Mouse (Mus musculus): ENCODE measurements around the gene Hirip3. TPM values are rescaled to one million over a fixed set of nuclear protein-coding genes. Genes with fewer than 3 reads are reported as not detected.
A peak's percentile ranks its signal among the peaks of the same experiment; 100 is the strongest.

Gene Hirip3
- polyA plus RNA-seq, 1 experiment from 2014 or later, result 24.4 TPM

DNA sequence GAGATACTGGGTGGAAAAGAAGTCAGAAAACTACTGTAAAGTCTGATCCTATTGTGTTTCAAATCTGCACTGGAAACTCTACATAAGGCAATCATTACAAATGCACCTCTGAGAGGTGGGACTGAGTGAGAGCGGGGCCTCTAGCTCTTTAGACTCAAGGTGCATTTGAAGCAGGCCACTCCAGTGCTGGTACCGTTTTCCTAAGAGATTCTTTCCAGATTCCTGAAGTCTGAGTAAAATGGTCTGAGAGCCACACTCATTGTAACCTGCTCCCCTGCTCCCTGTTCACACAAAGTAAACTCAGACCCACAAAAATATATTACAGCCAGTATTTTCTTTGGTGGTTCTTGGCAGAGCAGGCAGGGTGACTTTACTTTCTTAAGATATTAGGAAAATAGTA lies 5.8 kb downstream of the Hirip3 start:
- Histone ChIP-seq H3K9me3 (replicated peaks; ENCODE audit: control insufficient read depth, low read length) (no peaks in the 10 kb centered on the region), H3K27ac (ENCODE audit: low read length) (no peak overlapping the region), H3K27me3 (ENCODE audit: control insufficient read depth, insufficient read depth, low read length) (no peaks in the 10 kb centered on the region), H3K4me1 (ENCODE audit: control insufficient read depth, insufficient read depth, low read length) (peaks cover 19% of the 10 kb centered on the region; the same call in 1 of the 2 replicates), H3K9ac (ENCODE audit: low read length) (no peak overlapping the region), H3K4me2 (ENCODE audit: low read depth, low read length) (no peak overlapping the region), H3K36me3 (ENCODE audit: control insufficient read depth, insufficient read depth, low read length) (peaks cover 36% of the 10 kb centered on the region), H3K4me3 (replicated peaks; ENCODE audit: low read length) (no peak overlapping the region)
- ATAC-seq (ENCODE audit: insufficient read depth, low FRiP score), result no peak
- WGBS, result 88% methylated on average over 2 of the region's 2 CpGs

DNA sequence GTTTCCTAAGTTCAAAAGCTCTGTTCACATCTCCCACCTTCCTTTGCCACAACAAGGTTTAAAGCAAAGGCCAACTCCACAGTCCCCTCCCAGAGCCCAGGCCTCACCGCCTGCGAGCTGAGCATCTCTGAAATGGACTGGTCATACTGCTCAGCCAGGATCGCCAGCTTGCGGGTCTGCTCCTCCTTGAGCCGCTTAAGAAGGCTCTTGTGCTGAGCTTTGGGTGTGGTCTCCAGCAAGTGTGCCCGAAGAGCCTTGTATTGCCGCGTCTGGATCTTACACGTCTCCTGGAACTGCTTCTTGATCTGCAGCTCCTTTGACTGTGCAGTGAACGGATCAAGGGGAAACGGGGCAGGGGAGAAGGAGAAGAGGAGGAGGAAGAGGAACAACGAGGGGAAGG lies 6.2 kb downstream of the Hirip3 start:
- peaks cover 40% of the 10 kb centered on the region for H3K36me3 ChIP-seq (ENCODE audit: control insufficient read depth, insufficient read depth, low read length)
- 80% methylated on average over 12 of the region's 12 CpGs for WGBS
- H3K27me3 ChIP-seq (ENCODE audit: control insufficient read depth, insufficient read depth, low read length), result no peaks in the 10 kb centered on the region
- H3K27ac ChIP-seq (ENCODE audit: low read length), result no peak overlapping the region
- H3K4me2 ChIP-seq (ENCODE audit: low read depth, low read length), result no peak overlapping the region
- no peak overlapping the region for H3K9ac ChIP-seq (ENCODE audit: low read length)
- no peaks in the 10 kb centered on the region for H3K9me3 ChIP-seq (replicated peaks; ENCODE audit: control insufficient read depth, low read length)
- no peak for ATAC-seq (ENCODE audit: insufficient read depth, low FRiP score)
- no peak overlapping the region for H3K4me3 ChIP-seq (replicated peaks; ENCODE audit: low read length)
- peaks cover 15% of the 10 kb centered on the region; the same call in 1 of the 2 replicates for H3K4me1 ChIP-seq (ENCODE audit: control insufficient read depth, insufficient read depth, low read length)

DNA sequence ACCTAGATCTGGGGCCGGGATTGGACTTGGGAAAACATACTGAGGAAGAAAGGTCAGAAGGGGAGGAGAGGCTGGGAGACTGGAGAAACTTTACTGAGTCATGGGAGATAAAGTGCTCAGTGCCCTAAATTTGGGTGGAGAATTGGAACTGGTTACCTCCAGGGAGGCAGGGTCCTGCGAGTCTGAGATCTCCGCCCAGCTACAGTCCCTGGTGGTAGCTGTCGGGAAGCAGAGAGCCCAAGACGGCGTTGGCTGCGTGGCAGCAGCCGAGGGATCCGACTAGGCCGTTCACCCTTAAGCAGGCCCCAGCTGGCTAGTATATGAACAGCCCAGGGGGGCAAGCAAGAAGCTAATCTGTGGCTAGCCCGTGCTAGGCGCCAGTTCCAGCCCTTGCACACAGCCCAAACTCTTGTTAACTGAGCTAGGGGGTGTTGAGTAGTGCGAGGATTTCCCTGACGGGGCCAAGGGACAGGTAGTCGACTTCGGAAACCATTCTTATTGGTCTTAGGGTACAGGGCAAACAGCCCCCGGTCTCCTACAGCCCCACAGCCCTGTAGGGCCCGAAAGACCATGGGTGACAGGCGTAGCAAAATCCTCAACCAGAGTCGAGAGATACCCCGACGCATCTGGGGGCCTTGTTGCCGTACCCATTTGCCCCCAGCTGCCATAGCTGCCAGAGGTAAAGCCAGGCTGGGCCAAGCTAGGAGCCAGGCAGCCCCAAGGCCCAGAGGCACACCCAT lies 8.2 kb downstream of the Hirip3 start:
- peaks cover 48% of the 10 kb centered on the region for H3K36me3 ChIP-seq (ENCODE audit: control insufficient read depth, insufficient read depth, low read length)
- no peak overlapping the region for H3K4me3 ChIP-seq (replicated peaks; ENCODE audit: low read length)
- no peak for ATAC-seq (ENCODE audit: insufficient read depth, low FRiP score)
- H3K4me1 ChIP-seq (ENCODE audit: control insufficient read depth, insufficient read depth, low read length), result no peaks in the 10 kb centered on the region
- no peak overlapping the region for H3K9ac ChIP-seq (ENCODE audit: low read length)
- WGBS, result 91% methylated on average over 23 of the region's 23 CpGs
- no peaks in the 10 kb centered on the region for H3K9me3 ChIP-seq (replicated peaks; ENCODE audit: control insufficient read depth, low read length)
- H3K27ac ChIP-seq (ENCODE audit: low read length), result no peak overlapping the region
- no peaks in the 10 kb centered on the region for H3K27me3 ChIP-seq (ENCODE audit: control insufficient read depth, insufficient read depth, low read length)
- no peak overlapping the region for H3K4me2 ChIP-seq (ENCODE audit: low read depth, low read length)

DNA sequence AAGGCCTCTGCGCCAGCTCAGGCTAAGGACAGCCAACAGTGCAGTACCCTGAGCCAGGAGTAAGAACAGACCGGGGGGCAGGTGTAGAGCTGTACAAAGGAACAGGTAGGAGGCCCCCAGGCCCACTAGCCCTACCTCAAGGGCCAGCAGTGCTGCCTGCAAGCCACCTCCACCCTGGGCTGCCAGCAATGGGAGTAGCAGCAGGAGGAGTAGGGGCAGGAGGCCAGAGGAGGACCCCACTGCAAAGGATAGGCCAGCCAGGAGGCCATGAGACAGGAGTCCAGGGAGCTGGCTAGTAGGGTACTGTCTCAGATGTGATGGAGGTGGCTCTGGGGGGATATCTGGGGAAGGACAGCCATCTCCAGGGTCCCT lies 8.7 kb downstream of the Hirip3 start:
- H3K9ac ChIP-seq (ENCODE audit: low read length), result no peak overlapping the region
- 100% methylated on average over 2 of the region's 2 CpGs for WGBS
- ATAC-seq (ENCODE audit: insufficient read depth, low FRiP score), result no peak

DNA sequence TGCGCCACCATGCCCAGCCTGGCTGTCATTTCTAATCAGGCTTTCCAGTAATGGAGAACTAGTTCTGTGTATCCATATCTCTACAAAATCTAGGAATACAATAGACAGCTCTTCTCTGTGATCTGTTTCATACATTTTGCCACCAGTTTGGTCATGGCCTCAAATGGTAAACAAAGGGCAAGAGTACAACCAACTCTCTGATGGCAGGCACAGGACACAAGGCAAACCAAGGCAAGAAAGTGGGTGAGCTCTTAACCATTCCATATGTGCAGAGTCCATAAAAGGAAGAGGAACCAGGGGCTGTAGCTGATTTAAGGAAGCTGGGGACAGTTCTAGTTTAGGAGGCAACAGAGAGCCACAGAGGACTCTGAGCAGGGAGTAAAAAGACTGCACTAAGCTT lies 15.5 kb downstream of the Hirip3 start:
- no peaks in the 10 kb centered on the region for H3K9me3 ChIP-seq (replicated peaks; ENCODE audit: control insufficient read depth, low read length)
- no peaks in the 10 kb centered on the region for H3K27me3 ChIP-seq (ENCODE audit: control insufficient read depth, insufficient read depth, low read length)
- no peak overlapping the region for H3K4me2 ChIP-seq (ENCODE audit: low read depth, low read length)
- no peak overlapping the region for H3K4me3 ChIP-seq (replicated peaks; ENCODE audit: low read length)
- WGBS, result 100% methylated on average over 1 of the region's 1 CpGs
- no peak for ATAC-seq (ENCODE audit: insufficient read depth, low FRiP score)
- no peak overlapping the region for H3K27ac ChIP-seq (ENCODE audit: low read length)
- H3K4me1 ChIP-seq (ENCODE audit: control insufficient read depth, insufficient read depth, low read length), result peaks cover 8% of the 10 kb centered on the region
- H3K36me3 ChIP-seq (ENCODE audit: control insufficient read depth, insufficient read depth, low read length), result peaks cover 34% of the 10 kb centered on the region
- no peak overlapping the region for H3K9ac ChIP-seq (ENCODE audit: low read length)

More for the DNA sequence above, 8.7 kb downstream of the Hirip3 start:
- Histone ChIP-seq H3K27ac (ENCODE audit: low read length) (no peak overlapping the region), H3K4me3 (replicated peaks; ENCODE audit: low read length) (no peak overlapping the region), H3K4me1 (ENCODE audit: control insufficient read depth, insufficient read depth, low read length) (no peaks in the 10 kb centered on the region), H3K4me2 (ENCODE audit: low read depth, low read length) (no peak overlapping the region), H3K9me3 (replicated peaks; ENCODE audit: control insufficient read depth, low read length) (no peaks in the 10 kb centered on the region), H3K36me3 (ENCODE audit: control insufficient read depth, insufficient read depth, low read length) (peaks cover 52% of the 10 kb centered on the region), H3K27me3 (ENCODE audit: control insufficient read depth, insufficient read depth, low read length) (no peaks in the 10 kb centered on the region)

DNA sequence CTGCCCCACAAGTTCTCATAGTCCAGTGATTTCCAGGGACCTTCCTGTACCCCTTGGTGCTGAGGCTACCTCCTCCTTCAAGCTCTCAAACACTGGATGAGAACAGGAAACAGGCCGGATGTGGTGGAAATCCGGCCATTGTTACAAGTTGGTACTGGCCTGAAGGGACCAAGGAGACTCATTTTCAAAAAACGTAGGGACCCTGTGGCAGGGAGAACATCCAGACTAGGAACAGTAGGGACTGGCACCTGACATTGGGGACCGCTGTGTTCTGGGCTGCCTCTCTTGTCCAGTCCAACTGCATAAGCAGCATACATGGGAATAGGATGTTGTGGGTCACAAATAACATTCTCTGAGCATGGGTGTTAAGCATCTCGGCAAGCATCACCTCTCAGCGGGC lies 19.3 kb downstream of the Hirip3 start:
- H3K4me3 ChIP-seq (replicated peaks; ENCODE audit: low read length), result no peak overlapping the region; the same call in 1 of the 2 replicates
- H3K4me1 ChIP-seq (ENCODE audit: control insufficient read depth, insufficient read depth, low read length), result peaks cover 21% of the 10 kb centered on the region
- peak overlapping the region; percentile 26; the same call in 1 of the 2 replicates for H3K27ac ChIP-seq (ENCODE audit: low read length)
- peak overlapping the region; percentile 95; the same call in 1 of the 2 replicates for H3K4me2 ChIP-seq (ENCODE audit: low read depth, low read length)
- no peaks in the 10 kb centered on the region for H3K9me3 ChIP-seq (replicated peaks; ENCODE audit: control insufficient read depth, low read length)
- no peak for ATAC-seq (ENCODE audit: insufficient read depth, low FRiP score)
- 71% methylated on average over 6 of the region's 6 CpGs for WGBS
- no peak overlapping the region; the same call in 1 of the 2 replicates for H3K9ac ChIP-seq (ENCODE audit: low read length)
- H3K27me3 ChIP-seq (ENCODE audit: control insufficient read depth, insufficient read depth, low read length), result no peaks in the 10 kb centered on the region
- peaks cover 17% of the 10 kb centered on the region for H3K36me3 ChIP-seq (ENCODE audit: control insufficient read depth, insufficient read depth, low read length)

DNA sequence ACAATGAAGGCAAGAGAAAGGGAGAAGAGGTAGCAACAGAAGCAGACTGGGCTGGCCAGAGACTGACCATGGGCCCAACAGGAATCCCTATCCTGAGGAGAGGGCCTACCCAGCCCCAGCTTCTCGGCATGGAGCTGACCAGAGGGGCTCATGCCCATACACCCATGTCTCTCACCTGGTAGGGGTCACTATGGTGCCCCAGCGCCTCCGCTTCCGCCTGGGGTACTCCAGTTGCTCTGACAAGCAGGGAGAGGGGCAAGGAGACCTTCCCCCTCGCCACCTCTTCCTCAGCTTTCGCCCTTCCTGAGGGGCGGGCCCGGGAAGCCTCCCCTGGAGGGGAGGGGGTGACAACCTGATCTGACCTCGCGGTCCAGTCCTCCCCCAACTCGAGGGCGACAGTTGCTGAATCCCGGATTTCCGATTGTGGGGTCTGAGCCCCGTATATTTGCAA lies 22.0 kb downstream of the Hirip3 start:
- no peak for ATAC-seq (ENCODE audit: insufficient read depth, low FRiP score)
- peak overlapping the region; percentile 94 for H3K27ac ChIP-seq (ENCODE audit: low read length)
- no peaks in the 10 kb centered on the region for H3K27me3 ChIP-seq (ENCODE audit: control insufficient read depth, insufficient read depth, low read length)
- no peaks in the 10 kb centered on the region for H3K9me3 ChIP-seq (replicated peaks; ENCODE audit: control insufficient read depth, low read length)
- peaks cover 5% of the 10 kb centered on the region; the same call in 1 of the 2 replicates for H3K36me3 ChIP-seq (ENCODE audit: control insufficient read depth, insufficient read depth, low read length)
- H3K9ac ChIP-seq (ENCODE audit: low read length), result peak overlapping the region; percentile 92
- H3K4me3 ChIP-seq (replicated peaks; ENCODE audit: low read length), result peak overlapping the region; percentile 88
- peaks cover 21% of the 10 kb centered on the region for H3K4me1 ChIP-seq (ENCODE audit: control insufficient read depth, insufficient read depth, low read length)
- WGBS, result under 1% methylated on average over 15 of the region's 15 CpGs
- peak overlapping the region; percentile 95 for H3K4me2 ChIP-seq (ENCODE audit: low read depth, low read length)

DNA sequence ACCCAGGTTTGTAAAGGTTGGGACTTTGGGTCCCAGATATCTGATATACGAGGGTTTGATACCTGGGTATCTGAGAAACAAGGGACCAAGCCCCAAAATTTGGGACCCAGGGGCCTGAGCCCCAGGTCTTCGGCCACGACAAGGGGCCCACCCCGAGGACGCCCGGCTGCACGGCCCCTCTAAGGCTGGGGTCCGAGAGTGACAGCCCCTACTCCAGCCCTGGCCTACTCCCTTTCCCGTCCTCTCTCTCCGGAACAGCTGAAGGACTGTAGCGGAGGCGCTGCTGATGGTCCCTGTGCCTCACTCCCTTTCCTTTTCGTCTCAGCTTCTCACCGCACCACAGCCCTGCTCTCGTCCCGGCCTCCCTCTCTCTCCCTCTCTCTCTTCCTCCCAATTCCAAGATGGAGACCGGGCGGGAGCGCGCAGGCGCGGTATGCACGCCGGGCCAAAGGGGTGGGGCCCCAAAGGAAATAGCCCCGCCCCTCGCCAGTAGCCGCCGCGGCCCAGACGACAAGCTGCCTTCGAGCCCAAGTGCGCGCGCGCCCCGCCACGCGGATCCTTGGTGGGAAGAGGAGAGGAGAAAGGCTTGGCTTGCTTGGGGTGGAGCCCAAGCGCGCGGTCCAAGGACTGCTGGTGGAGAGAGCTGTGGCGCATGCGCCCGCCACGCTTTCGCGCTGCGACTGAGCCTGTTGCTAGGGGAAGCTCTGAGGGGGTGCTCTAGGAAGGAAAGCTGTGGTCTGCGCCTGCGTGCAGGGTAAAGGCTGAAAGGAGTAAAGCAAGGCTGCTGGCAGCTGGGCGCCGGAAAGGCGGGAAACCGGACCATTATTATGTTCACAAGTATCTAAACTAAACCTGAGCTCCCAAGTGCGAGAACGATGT lies 22.8 kb downstream of the Hirip3 start, which contains the start of gene Taok2:
Gene Taok2, minus strand, starts transcription at position 418 of the 879 bp plus-strand sequence.
- WGBS, result under 1% methylated on average over 56 of the region's 56 CpGs
- Histone ChIP-seq H3K27ac (ENCODE audit: low read length) (peak within 1 kb of the TSS; percentile 94), H3K9me3 (replicated peaks; ENCODE audit: control insufficient read depth, low read length) (no peaks in the 10 kb centered on the region), H3K4me1 (ENCODE audit: control insufficient read depth, insufficient read depth, low read length) (peaks cover 21% of the 10 kb centered on the region), H3K36me3 (ENCODE audit: control insufficient read depth, insufficient read depth, low read length) (no peaks in the 10 kb centered on the region; the same call in 1 of the 2 replicates), H3K4me2 (ENCODE audit: low read depth, low read length) (peak within 1 kb of the TSS; percentile 95), H3K27me3 (ENCODE audit: control insufficient read depth, insufficient read depth, low read length) (no peaks in the 10 kb centered on the region), H3K4me3 (replicated peaks; ENCODE audit: low read length) (peak within 1 kb of the TSS; percentile 88), H3K9ac (ENCODE audit: low read length) (peak within 1 kb of the TSS; percentile 92)
- peak; percentile 99 for ATAC-seq (ENCODE audit: insufficient read depth, low FRiP score)

DNA sequence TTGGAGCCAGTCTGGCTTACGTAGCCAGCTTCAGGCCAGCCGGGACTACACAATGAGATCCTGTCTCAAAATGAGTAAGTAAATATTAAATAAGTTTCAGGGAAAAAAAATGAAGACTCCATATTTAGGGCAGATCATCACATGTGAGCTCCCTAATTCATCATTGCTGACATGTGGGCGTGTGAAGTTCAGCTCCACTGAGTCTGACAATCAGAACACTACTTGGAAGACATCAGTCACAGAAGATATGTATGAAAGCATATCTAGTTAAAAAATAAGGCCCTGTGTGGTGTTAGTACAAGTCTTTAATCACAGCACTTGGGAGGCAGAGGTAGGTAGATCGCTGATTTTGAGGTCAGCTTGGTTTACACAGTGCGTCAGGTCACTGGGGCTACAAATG lies 25.5 kb downstream of the Hirip3 start:
- WGBS, result 56% methylated on average over 5 of the region's 5 CpGs
- no peaks in the 10 kb centered on the region for H3K9me3 ChIP-seq (replicated peaks; ENCODE audit: control insufficient read depth, low read length)
- H3K4me3 ChIP-seq (replicated peaks; ENCODE audit: low read length), result no peak overlapping the region
- no peak overlapping the region for H3K4me2 ChIP-seq (ENCODE audit: low read depth, low read length)
- H3K9ac ChIP-seq (ENCODE audit: low read length), result no peak overlapping the region
- no peaks in the 10 kb centered on the region for H3K36me3 ChIP-seq (ENCODE audit: control insufficient read depth, insufficient read depth, low read length)
- peaks cover 13% of the 10 kb centered on the region for H3K4me1 ChIP-seq (ENCODE audit: control insufficient read depth, insufficient read depth, low read length)
- H3K27ac ChIP-seq (ENCODE audit: low read length), result no peak overlapping the region
- no peaks in the 10 kb centered on the region for H3K27me3 ChIP-seq (ENCODE audit: control insufficient read depth, insufficient read depth, low read length)
- no peak for ATAC-seq (ENCODE audit: insufficient read depth, low FRiP score)
